Mouse (Mus musculus): ENCODE measurements at regions not wholly inside any gene's neighbourhood (a gene's known extent, or its start where the extent isn't known, plus 50 kb on each side); places are given as distances from the start of the nearest gene placed in this dataset.

DNA sequence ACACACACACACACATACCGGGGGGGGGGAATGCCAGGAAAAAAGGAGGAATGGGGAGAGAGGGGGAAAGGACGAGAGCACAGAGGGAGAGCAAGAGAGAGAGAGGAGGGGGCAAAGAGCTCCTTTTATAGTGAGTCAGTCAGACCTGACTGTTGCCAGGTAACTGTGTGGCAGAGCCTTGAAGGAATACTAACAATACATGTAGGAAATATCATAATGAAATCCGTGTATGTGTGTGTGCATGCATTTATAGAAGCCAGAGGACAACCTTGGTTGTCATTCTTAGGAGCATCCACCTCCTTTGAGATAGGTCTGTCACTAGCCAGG, 127.6 kb upstream of the Med14 start:
- no peak for DNase-seq (ENCODE audit: low spot score in 2 of 2)

DNA sequence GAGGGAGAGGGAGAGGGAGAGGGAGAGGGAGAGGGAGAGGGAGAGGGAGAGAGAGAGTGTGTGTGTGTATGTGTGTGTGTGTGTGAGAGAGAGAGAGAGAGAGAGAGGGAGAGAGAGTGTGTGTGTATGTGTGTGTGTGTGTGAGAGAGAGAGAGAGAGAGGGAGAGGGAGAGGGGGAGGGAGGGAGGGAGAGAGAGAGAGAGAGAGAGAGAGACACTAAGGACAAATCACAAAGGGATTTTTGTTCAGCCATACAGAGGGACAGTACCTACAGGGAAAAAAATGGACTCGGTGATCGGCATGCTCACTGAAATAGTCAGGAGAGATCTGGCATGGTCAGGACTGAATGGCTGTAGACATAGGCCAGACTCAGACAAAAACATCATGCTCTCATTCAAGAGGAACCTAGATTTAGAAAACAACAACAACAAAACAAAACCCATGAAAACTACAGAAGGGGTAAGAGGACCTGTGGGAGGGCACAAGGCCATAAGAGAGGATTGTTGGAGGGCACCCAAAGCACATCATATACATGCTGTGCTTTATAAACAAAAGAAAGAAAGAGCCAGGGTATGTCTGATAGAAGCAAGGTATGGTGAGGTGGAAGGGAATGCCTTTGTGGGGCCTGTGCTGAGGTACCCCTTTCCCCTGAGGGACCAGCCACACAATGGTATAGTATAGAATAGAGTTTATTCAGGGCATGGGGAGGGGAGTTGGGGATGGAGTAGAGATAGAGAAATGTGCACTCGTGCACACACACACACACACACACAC, 127.0 kb upstream of the Med14 start:
- no peak for DNase-seq (ENCODE audit: low spot score in 2 of 2)

DNA sequence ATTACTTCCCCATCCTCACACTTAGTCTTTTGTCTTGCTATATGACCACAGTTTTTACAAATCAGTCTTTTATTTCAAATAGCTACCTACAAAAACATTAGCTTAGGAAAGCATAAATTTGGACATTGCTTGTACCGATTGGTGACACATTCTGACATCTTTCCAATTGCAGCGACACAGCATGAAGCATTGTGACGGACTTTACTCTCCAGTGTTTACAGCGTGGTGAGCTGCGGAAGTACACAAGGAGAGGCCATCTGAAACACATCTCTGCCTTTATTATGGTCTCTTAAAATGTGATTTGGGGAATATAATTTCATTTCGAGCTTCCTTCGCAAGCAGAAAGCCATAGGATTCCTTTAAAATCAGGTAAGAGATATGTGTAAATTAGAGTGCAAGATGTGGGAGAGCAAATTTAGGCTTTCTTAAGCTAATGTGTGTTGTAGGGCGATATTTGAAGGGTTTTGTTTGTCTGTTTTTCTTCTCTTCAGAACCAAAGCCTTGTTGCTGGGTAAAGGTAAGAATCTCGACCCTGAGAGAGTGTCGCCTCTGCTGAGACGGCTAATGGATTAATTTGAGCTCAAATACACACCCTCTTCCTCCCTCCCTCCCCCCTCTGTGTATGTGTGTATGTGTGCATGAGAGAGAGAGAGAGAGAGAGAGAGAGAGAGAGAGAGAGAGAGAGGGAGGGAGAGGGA, 126.3 kb upstream of the Med14 start:
- DNase-seq (ENCODE audit: low spot score in 2 of 2): no peak

DNA sequence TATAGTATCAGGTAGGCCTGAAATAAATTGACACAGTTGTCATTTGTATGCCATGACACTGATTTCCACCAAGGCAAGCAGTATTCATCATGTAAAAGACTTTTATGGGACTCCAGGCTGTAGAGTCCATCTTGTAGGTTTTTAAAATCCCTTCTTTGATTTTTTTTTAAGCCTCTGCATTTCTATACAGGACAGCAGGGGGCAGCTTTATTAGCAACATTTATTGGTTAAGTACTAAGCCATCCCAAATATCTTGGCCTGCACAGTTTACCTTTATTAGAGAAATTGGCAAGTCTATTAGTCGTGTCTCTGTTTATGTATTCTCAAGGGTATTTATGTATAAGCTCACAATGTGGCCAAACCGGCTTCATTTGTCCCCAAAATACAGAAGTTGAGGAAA, 125.6 kb upstream of the Med14 start:
- no peak for DNase-seq (ENCODE audit: low spot score in 2 of 2)

DNA sequence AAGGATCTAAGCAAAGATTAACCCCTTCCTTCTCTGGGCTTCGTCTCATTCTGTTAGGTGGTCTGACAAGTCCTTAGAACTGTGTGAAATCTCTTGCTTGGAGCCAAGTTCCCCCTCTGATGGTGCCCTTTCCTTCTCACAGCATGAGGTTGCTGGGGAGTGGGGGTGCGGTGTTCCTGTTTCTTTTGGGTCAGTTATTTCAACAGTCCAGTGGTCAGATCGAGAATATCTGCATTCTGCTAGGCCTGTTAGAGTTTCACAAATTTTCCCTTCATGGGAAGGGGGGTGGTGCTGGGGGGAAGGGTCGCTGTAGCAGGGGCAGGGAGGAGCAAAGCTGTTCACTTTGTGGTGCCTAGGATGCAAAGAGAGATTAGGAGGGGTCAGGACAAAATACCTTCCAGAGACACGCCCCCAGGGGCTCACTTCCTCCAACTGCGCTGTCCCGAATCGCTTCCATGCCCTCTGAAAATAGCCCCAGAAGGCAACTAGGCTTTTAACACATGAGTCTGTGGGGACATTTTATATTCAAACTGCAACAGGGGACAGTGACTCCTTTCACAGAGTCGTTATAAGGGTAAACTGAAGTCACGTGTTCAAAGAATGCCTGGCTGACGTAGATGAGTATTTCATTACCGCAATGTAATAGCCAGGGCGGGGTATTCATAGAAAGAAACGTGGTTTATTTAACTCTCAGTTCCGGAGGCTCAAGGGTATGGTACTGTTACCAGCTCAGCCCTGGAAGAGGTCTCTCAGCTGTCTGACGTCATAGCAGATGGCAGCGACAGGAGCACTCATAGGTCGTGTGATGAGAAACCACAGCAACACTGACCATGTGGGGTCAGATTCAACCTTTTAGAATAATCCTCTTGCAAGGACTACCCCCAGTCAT, 124.5 kb upstream of the Med14 start:
- no peak for DNase-seq (ENCODE audit: low spot score in 2 of 2)

DNA sequence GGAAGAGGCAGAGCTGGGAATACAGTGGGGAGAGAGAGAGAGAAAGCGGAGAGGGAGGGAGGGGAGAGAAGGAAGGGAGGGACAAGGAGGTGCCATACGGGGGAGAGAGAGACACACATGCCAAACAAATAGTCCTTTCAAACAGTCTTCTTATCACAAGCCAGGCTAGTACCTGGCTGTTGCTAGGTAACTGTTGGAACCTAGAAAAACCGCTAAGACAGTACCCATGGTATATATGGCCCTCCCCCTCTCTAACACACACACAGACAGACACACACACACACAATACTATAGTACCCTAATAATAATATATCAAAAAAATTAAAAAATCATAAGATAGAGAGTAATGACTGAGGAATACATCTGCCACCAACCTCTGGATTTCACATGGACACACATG, 117.4 kb upstream of the Med14 start:
- DNase-seq (ENCODE audit: low spot score in 2 of 2): no peak

DNA sequence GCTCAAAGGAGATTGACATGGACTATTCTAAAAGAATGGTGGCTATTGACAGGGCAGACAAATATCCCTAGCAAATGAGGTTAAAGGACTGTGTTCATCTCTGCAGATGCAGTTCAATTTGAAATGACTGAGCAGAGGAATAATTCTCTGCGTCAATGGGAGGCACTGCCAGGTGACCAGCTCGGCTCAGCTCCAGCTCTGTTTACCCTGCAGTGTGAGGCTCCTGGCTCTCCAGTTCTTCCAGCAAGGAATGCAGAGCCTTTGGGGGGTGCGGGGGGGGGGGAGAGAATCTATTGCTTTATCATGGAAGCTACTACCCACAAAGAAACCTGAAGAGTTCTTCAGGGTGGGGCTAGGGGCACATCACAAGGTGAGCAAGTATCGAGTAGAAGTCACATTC, 115.6 kb upstream of the Med14 start:
- no peak for DNase-seq (ENCODE audit: low spot score in 2 of 2)

DNA sequence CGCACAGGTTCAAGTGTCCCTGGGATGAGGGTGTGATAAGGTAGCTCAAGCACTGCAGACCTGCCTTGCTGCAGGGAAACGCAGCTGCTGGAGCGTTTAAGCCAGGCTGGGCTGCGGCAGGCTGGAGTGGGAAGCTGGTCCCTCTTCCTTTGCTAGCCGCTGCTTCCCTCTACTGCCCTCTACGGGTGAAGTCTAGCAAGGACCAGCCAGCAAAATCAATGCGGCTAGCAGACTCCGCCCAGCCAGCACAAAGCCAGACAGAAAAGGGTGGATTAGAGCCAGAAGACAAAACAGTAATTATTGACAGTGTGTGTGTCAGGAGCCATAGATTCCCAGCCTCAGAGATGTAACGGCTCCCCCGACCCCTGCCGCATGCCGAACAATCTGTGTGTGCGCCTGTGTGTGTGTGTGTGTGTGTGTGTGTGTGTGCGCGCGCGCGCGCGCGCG, 111.8 kb upstream of the Med14 start:
- DNase-seq (ENCODE audit: low spot score in 2 of 2): peak; percentile 76 to 83

DNA sequence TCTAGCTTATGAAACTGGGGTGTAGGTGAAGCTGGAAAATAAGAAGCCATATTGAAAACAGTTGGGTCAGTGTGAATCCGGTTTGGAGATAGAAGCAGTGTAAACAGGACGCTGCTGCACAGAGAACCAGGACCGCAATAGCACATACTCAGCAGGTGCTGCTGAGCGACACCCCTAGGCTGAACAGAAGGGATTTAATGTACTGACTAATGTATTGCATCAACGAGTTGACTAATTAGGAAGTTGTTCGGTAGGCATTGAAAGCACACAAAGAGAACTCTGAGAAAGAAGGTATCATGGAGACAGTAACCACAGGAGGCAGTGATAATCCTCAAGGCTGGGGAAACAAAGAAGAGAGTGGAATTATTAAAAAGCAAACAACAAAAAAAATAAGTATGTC, 111.4 kb upstream of the Med14 start:
- no peak for DNase-seq (ENCODE audit: low spot score in 2 of 2)

DNA sequence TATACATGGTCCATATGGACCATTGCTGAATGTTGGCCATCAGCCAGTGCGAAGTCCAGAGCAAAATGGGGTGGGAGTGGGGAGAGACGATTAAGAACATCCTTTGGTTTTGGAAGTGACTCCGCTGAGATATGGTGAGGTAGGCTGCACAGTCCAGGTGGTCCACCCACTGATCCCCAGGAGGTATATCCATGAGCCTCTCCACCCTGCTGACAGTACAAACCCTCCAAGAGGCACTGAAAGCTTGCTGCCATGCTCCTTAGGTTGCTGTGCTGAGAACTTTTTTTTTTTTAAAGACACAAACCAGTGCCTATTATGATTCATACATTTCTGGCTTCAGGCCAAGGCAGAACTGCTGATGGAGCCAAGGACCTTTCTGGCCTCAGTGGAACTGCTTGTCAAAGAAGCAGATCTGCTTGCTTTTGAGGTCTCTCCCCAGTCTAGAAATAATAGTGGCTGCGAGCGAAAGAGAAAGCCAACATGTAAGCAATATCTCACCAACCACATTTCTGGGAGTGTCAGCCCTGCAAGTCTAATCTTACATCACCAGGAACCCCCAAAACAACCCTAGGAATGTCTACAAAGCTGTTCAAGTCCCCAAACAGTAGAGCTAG, 105.1 kb upstream of the Med14 start:
- no peak for DNase-seq (ENCODE audit: low spot score in 2 of 2)

DNA sequence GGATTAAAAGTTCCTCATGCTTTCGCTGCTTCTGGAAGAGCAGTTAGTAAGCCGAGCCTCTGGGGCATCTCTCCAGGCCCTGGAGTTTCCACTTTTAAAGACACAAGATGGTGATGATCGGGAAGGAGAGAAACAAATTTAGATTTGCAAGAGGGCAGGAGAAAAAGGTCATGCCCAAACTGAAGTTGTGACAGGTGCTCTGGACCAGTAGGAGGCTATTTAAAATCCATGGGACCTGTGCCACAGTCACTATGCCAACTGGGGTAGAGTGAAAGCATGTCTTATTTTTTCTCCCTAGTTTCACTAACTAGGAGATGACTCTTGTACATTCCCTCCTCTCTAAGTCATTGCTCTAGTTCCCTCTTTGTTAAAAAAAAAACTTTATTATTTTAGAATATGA, 104.3 kb upstream of the Med14 start:
- DNase-seq (ENCODE audit: low spot score in 2 of 2): no peak

DNA sequence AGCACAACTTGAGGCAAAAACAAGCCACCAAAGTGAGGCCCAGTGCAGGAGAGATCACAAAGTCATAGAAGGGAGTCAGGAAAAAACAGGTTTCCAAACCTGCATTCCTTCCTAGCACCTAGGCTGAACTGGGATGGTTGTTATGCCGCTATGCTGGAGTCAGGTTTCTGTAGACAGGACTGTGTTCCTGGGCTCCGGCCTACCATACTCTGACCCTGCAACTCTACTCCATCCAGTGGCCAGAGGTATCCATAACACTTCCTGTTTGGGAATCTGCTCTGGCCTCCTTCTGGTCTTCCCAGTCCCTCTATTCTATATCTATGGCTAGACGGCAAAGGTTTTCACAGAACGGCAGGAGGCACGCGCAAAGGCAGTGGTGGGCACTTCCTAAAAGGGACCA, 98.3 kb upstream of the Med14 start:
- DNase-seq (ENCODE audit: low spot score in 2 of 2): no peak

DNA sequence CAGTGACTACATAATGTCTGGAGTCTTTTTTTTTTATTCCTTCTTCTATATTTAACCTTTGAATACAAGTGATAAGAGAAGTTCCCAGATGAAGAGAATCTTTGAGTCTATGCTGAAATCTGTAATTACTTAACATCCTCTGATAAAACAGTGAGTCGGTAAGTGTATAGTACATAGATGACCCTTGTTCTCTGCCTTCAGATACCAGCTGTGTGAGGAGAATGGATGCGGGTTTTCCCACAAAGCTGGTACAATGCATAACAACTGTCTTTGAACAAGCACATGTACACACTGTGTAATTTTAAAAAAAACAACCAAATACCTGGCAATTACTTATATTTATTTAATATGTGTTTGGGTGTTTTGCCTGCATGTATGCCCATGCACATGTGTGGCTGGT, 96.9 kb upstream of the Med14 start:
- DNase-seq (ENCODE audit: low spot score in 2 of 2): no peak

DNA sequence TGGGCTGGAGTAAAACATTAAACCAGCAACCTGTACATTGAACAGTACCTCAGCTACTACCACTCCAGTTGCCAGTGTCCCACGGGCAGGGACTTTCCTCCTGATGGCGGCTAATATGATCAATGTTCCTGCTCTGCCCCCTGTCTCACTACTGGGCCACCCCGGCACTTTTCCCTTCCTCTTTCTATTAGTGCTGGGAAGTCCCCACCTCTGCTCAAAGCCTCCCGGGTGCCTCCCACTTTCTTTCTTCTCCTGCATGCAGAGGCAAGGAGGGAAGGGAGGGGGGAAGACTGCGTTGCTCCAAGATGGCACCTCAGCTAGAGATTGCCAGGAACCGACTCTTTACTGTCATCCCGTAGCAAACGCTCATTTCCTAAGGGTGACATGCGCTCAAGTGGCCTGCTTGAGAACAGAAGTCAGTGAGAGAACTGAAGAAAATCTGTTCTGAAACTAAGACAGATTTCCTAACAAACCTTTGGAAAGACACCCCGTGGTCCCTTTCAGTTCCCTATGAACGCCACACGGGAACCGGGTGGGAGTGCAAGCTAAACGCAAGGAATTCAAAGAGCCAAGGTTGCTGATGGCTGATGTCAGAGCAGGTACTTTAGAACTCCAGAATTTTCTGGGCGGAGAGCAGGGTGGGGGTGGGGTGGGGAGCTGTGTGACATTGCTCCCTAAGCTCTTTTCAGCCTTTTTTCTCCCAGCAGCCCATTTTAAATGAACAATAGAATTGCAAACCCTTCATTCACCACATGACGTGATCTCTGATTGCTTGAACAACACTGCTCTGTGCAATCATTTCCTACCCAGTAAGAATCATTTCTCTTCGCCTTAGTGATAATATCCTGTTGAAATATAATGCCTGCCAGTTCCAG, 96.2 kb upstream of the Med14 start:
- peak; percentile 15 to 25 for DNase-seq (ENCODE audit: low spot score in 2 of 2)

DNA sequence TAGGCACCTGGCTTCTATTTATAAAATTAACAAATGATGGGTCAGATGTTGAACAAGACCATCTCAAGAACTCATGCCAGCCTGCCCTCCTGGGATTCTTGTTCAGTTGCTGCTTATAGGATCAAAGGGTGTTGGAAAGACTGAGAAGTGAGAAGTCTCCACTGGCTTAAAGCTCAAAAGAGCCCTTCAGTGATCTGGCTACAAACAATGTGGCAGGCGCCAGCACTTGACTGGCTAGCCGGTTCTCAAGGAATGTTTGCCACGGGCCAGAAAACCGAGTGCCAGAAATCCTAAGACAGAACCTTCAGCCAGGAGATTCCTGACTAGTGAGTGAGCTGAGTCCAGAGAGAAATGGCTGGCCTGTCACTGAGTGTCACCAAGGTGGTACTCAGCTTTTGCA, 93.6 kb upstream of the Med14 start:
- no peak for DNase-seq (ENCODE audit: low spot score in 2 of 2)

DNA sequence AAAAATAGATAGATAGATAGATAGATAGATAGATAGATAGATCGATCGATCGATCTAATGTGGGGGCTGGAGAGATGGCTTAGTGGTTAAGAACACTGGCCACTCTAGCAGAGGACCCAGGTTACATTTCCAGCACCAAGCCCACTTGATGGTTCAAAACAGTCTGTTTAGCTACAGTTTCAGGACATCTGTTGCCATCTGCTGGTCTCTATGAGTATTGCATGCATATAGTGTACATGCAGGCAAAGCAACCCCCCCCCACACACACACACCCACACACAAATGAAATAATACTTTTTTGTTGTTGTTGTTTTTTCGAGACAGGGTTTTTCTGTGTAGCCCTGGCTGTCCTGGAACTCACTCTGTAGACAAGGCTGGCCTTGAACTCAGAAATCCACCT, 89.8 kb upstream of the Med14 start:
- DNase-seq (ENCODE audit: low spot score in 2 of 2): no peak

DNA sequence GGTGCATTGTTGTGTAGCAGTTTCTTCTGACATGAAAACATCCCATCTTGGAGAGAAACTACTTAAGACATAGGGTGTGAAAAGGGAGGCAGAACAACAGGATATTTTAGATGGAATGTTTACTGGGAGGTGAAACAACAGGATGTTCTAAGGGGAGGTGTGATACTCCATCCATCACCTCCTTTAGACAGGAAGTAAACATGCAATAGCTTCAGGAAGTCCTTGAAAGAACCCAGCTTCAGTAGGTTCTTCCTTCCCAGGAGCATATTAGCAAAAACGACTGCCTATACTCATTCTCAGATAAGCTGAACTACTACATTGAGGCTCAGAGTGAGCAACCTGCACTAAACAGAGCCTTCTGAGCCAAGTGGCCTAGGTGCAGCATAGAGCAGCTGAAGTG, 82.6 kb upstream of the Med14 start:
- DNase-seq (ENCODE audit: low spot score in 2 of 2): no peak

DNA sequence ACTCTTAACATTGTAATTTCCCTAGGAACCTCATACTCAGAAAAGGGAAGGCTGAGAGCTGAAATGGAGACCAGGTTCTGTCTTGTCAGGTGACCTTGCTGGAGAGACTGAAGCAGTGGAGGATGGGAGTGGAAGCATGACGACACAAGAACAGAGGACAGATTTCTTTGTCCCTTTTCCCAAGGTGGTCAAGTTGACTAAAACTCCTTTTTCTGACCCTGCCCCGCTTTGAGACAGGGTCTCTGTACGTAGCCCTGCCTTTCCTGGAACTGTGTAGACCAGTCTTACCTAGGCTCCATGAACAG, 79.1 kb upstream of the Med14 start:
- DNase-seq (ENCODE audit: low spot score in 2 of 2): no peak

DNA sequence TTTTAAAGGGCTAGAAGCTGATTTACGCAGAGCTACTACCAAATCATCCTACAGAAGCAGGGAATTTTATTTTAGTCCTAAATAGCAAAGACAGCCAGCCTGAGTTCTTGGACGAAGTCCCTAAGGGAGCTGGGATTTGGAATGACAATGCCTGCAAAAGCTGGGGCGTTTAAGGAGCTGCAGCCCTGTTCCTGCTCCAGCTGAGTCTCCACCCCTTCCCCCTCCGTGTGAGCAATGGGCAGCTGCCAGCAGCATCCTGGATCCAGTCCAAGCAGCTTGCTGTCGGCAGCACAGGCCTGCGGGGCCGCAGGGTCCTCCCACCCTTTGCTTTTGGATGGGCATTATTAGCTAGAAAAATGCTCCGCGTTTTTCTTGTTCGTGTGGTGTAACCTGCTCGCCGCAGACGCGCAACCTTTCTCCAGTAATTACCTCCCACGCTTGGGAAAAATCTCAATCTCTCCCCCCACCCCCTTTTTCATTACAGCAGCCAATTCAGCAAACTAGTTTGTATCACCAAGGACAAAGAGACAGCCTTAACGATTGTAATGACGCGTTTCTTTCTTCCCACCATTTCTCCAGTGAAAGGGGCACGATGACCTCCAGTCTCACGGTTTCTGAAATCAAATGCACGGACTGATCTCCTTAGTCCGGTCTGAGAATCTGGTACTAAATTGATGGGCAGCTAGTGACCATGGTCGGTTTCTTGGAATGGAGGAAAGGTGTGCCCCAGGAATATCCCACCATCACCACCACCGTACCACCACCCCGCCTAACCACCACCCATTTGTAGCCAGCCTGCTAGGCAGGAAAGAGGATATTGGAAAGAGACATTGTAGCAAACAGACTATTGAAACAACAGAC, 78.5 kb upstream of the Med14 start:
- peak; percentile 88 to 89 for DNase-seq (ENCODE audit: low spot score in 2 of 2)
